Comparison of ENCODE assay signal across 23 mouse cellular contexts in the genomic region with DNA sequence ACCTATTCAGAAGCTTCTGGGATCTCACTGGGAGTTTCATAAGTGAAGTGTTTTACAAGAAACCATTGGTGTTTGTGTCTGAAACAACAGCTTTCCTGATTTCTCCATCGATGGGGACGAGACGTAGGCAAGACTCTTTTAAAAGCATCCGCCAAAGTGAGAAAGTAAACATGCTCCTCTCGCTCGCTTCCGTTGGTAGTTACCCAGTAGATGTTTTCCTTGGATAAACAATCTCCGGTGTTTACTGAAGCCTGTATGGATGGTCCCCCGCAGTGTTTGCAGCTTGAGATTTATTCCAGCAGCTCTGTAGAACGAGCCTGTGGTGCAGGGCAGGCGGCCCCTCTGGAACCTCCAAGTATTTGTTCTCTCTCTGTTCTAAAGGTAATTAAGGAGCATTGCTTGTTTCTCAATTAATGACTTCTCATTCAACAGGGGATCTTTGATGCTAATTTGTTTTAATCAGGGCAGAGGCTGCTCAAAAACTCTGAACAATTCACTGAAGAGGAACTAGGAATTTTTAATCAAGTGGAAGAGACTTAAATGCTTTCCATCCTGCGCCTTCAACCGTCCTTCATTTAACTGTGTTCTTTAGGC.
DNase-seq lines count a peak whose midpoint lies in the region; ATAC-seq and TF ChIP-seq lines count a peak whose summit lies in the region.
"Had no signal": no experiment of that assay in that cellular context is flagged by ENCODE, and none has a peak within 500 bp of the region (broad histone marks: within the 10 kb centered on the region; RNA-seq: fewer than 3 reads in every experiment).

No protein-coding gene starts in this region.

- no peaks in the 10 kb centered on the region for H3K9me3 ChIP-seq in forebrain, embryonic 10.5 days
- H3K9me3 ChIP-seq in forebrain, postnatal 0 days (ENCODE audit: low read length) = no peaks in the 10 kb centered on the region
- no peaks in the 10 kb centered on the region for H3K9me3 ChIP-seq in forebrain, embryonic 12.5 days
- H3K9me3 ChIP-seq: embryonic facial prominence, embryonic 13.5 days; heart, embryonic 15.5 days; intestine, embryonic 15.5 days; limb, embryonic 12.5 days; liver, embryonic 12.5 days; lung, embryonic 15.5 days; stomach, embryonic 15.5 days had no signal

- no peak overlapping the region for H3K9ac ChIP-seq in forebrain, postnatal 0 days
- H3K9ac ChIP-seq in forebrain, embryonic 12.5 days = no peak overlapping the region
- H3K9ac ChIP-seq: embryonic facial prominence, embryonic 13.5 days; heart, embryonic 15.5 days; intestine, embryonic 15.5 days; limb, embryonic 12.5 days; liver, embryonic 12.5 days; lung, embryonic 15.5 days; stomach, embryonic 15.5 days had no signal

- TF ChIP-seq CTCF in forebrain, postnatal 0 days (IDR thresholded peaks at IDR 0.05; ENCODE audit: low read depth) = no peak

- WGBS in forebrain, embryonic 10.5 days = 34% methylated on average over 13 of the region's 13 CpGs
- 16% methylated on average over 13 of the region's 13 CpGs for WGBS in forebrain, postnatal 0 days
- WGBS in forebrain, embryonic 12.5 days = 14% methylated on average over 13 of the region's 13 CpGs

- H3K27ac ChIP-seq in forebrain, embryonic 10.5 days = no peak overlapping the region
- H3K27ac ChIP-seq in forebrain, postnatal 0 days (ENCODE audit: low read depth, low read length) = no peak overlapping the region
- no peak overlapping the region for H3K27ac ChIP-seq in forebrain, embryonic 12.5 days
- H3K27ac ChIP-seq: embryonic facial prominence, embryonic 13.5 days; heart, embryonic 15.5 days; intestine, embryonic 15.5 days; limb, embryonic 12.5 days; liver, embryonic 12.5 days; lung, embryonic 15.5 days; stomach, embryonic 15.5 days had no signal

- peak; percentile 26 for DNase-seq in forebrain, embryonic 10.5 days (ENCODE audit: extremely low spot score, low spot score)
- DNase-seq in forebrain, postnatal 0 days = no peak
- DNase-seq in lung, postnatal 10 days = peak; percentile 22
- DNase-seq in lung, postnatal 36 days = no peak
- DNase-seq in retina, embryonic 14.5 days (ENCODE audit: low spot score) = peak; percentile 66
- no peak for DNase-seq in spleen, postnatal 14 days (ENCODE audit: low spot score in 2 of 2)
- no peak for DNase-seq in right cerebral cortex, adult 18-20 months
- DNase-seq: adrenal gland, postnatal 14 days; cerebellum, adult 18-20 months; cerebellum, postnatal 25 days; gastrocnemius, postnatal 14 days; heart, postnatal 4 days; kidney, adult 9 months; thymus, adult 18-20 months had no signal

- H3K36me3 ChIP-seq in forebrain, embryonic 10.5 days (replicated peaks) = no peaks in the 10 kb centered on the region
- H3K36me3 ChIP-seq in forebrain, postnatal 0 days (ENCODE audit: insufficient read depth) = no peaks in the 10 kb centered on the region
- H3K36me3 ChIP-seq in forebrain, embryonic 12.5 days (replicated peaks) = no peaks in the 10 kb centered on the region
- H3K36me3 ChIP-seq: embryonic facial prominence, embryonic 13.5 days; heart, embryonic 15.5 days; intestine, embryonic 15.5 days; liver, embryonic 12.5 days; lung, embryonic 15.5 days; stomach, embryonic 15.5 days had no signal

- H3K27me3 ChIP-seq in forebrain, embryonic 10.5 days (ENCODE audit: poor library complexity, severe bottlenecking) = peaks cover 77% of the 10 kb centered on the region
- no peaks in the 10 kb centered on the region for H3K27me3 ChIP-seq in forebrain, postnatal 0 days (ENCODE audit: insufficient read depth, low read length)
- H3K27me3 ChIP-seq in forebrain, embryonic 12.5 days = peaks cover 62% of the 10 kb centered on the region
- H3K27me3 ChIP-seq: embryonic facial prominence, embryonic 13.5 days; heart, embryonic 15.5 days; intestine, embryonic 15.5 days; limb, embryonic 12.5 days; liver, embryonic 12.5 days; lung, embryonic 15.5 days; stomach, embryonic 15.5 days had no signal

- no peak overlapping the region for H3K4me2 ChIP-seq in forebrain, postnatal 0 days (ENCODE audit: low read depth)
- H3K4me2 ChIP-seq in forebrain, embryonic 12.5 days = peak overlapping the region; percentile 4; the same call in 1 of the 2 replicates
- H3K4me2 ChIP-seq: embryonic facial prominence, embryonic 13.5 days; heart, embryonic 15.5 days; intestine, embryonic 15.5 days; limb, embryonic 12.5 days; liver, embryonic 12.5 days; lung, embryonic 15.5 days; stomach, embryonic 15.5 days had no signal

- peaks cover 18% of the 10 kb centered on the region for H3K4me1 ChIP-seq in forebrain, embryonic 10.5 days
- peaks cover 5% of the 10 kb centered on the region for H3K4me1 ChIP-seq in forebrain, postnatal 0 days (ENCODE audit: insufficient read depth)
- peaks cover 10% of the 10 kb centered on the region for H3K4me1 ChIP-seq in forebrain, embryonic 12.5 days
- H3K4me1 ChIP-seq: embryonic facial prominence, embryonic 13.5 days; intestine, embryonic 15.5 days; liver, embryonic 12.5 days; stomach, embryonic 15.5 days had no signal

- ATAC-seq in forebrain, postnatal 0 days = no peak
- 0 out of 2 replicates have a peak, but pooled peaks have one; percentile 49 for ATAC-seq in forebrain, embryonic 12.5 days (ENCODE audit: low FRiP score)
- ATAC-seq: CD4-positive, CD25-positive, alpha-beta regulatory T cell, adult 4 months; intestine, embryonic 15.5 days; liver, embryonic 12.5 days had no signal

- H3K4me3 ChIP-seq in forebrain, embryonic 10.5 days = no peak overlapping the region
- H3K4me3 ChIP-seq in forebrain, postnatal 0 days (ENCODE audit: low read depth, low read length) = no peak overlapping the region
- no peak overlapping the region for H3K4me3 ChIP-seq in forebrain, embryonic 12.5 days (replicated peaks)
- H3K4me3 ChIP-seq: embryonic facial prominence, embryonic 13.5 days; heart, embryonic 15.5 days; intestine, embryonic 15.5 days; limb, embryonic 12.5 days; liver, embryonic 12.5 days; lung, embryonic 15.5 days; stomach, embryonic 15.5 days had no signal

Comparison
In these comparisons a context has a peak if more than half of its experiments do, and no peak if none do; other contexts are left out.
1. DNase-seq: peak in forebrain, embryonic 10.5 days (single experiment), lung, postnatal 10 days (single experiment) and retina, embryonic 14.5 days (single experiment); none in forebrain, postnatal 0 days (single experiment), lung, postnatal 36 days (single experiment), spleen, postnatal 14 days (0 of 2) and right cerebral cortex, adult 18-20 months (single experiment).